Mouse (Mus musculus): ENCODE results near the gene Bfar.
"Not testable (repeated sequence)": the region's sequence is repeated elsewhere in the genome, so short reads cannot be mapped to it uniquely, and the experiment has no call there.

Bfar gene

GRCm38 (mm10) chr16:13671685-13672385, at the start of gene Bfar, which contains the start of gene 3110001I22Rik:
Bfar (plus strand) TSS chr16:13671858.
3110001I22Rik (plus strand) TSS chr16:13671929.
- DNase-seq (ENCODE audit: low spot score) = peak; percentile 83

GRCm38 (mm10) chr16:13628345-13628744, 43.3 kb upstream of the Bfar start:
- no peak for DNase-seq (ENCODE audit: low spot score)

GRCm38 (mm10) chr16:13638198-13638597, 33.5 kb upstream of the Bfar start:
- DNase-seq (ENCODE audit: low spot score) = not testable (repeated sequence)

DNA sequence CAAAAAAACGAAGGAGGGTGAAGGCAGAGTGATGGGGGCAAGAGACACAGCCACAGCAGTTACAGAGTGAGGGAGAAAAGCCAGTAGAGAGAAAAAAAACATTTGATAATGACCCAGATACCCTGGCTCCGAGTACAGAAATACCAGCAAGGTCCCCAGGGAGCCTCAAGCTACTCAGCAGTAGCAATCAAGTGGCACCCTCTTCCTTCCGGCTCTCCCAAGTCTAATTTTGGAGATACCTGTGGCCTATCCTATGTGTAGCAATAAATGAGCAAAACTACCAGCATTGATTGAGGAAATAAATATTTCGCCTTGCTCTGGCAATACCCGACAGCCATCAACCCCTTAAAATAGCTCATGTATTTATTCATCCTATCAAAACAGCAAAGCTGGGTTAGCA, 32.1 kb upstream of the Bfar start:
- no peak for DNase-seq (ENCODE audit: low spot score)

DNA sequence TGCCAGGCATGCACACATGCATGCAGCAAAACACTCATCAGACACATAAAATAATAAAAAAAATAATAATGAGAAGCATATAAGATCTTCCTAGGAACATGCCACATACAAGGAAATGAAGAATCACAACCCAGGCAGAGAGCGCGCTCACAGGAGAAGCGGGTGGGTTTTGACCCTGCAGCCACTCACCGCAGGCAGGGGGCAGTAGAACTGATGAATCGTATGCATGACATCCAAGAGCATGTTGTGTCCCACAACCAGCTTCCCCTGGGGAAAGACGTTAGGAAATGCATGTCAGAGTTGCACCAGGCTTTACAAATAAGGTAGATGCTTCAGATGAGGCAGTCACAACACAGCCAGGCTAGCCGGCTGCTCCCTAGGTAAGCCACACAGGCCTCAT, 31.6 kb upstream of the Bfar start:
- no peak for DNase-seq (ENCODE audit: low spot score)

GRCm38 (mm10) chr16:13644474-13644873, 27.2 kb upstream of the Bfar start:
- DNase-seq (ENCODE audit: low spot score) = no peak

GRCm38 (mm10) chr16:13645930-13646329, 25.7 kb upstream of the Bfar start:
- no peak for DNase-seq (ENCODE audit: low spot score)

- DNase-seq (ENCODE audit: low spot score) = no peak
Observed at GRCm38 (mm10) chr16:13658886-13659285, 12.8 kb upstream of the Bfar start.

DNA sequence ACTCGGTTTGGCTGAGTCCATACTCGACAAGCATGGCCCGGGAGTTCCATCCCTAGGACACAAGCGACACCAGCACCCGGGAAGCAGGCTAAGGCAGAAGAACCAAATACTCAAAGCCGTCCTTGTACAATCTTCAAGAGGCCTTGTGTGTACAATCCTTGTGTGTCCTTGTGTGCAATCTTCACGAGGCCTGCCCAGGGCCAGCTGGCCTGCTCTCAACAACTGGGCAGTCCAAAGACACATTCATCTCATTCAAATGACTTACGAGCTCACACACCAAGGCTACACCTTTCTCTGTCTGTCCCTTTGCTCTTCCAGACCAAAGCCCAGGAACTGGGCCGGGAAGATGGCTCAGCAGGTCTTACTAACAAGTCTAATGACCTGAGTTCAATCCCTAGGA, 10.9 kb upstream of the Bfar start:
- DNase-seq (ENCODE audit: low spot score) = no peak

GRCm38 (mm10) chr16:13667878-13668343, 3.7 kb upstream of the Bfar start, which contains the start of gene Parn:
Parn (minus strand) TSS chr16:13668170.
- peak; percentile 82 for DNase-seq (ENCODE audit: low spot score)

GRCm38 (mm10) chr16:13668402-13669108, 3.1 kb upstream of the Bfar start:
- no peak for DNase-seq (ENCODE audit: low spot score)

DNA sequence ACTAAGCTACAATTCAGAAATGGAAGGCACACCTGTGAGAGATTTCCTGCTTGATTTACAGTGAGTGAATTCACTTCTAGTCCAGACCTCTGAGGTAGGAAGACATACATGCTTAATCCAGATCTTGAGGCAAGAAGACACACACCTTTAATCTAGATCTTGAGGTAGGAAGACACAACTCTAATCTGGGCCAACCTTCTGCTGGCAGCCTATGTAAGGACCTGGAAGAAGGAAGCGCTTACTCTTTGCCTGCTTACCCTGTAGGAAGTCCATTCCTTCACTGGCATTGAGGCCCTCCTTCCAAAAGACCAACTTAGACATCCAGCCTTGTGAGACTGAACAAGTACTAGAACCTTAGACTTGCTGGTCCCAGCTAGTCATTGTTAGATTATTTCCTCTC, 2.4 kb upstream of the Bfar start:
- no peak for DNase-seq (ENCODE audit: low spot score)

GRCm38 (mm10) chr16:13670896-13671295, 762 bp upstream of the Bfar start:
- not testable (repeated sequence) for DNase-seq (ENCODE audit: low spot score)

- DNase-seq (ENCODE audit: low spot score) = peak; percentile 34
Observed at GRCm38 (mm10) chr16:13672386-13672898, 784 bp downstream of the Bfar start.

GRCm38 (mm10) chr16:13673114-13673513, 1.5 kb downstream of the Bfar start:
- DNase-seq (ENCODE audit: low spot score) = no peak

- no peak for DNase-seq (ENCODE audit: low spot score)
Observed at GRCm38 (mm10) chr16:13674511-13674910, 2.9 kb downstream of the Bfar start.

GRCm38 (mm10) chr16:13678601-13679319, 7.1 kb downstream of the Bfar start:
- DNase-seq (ENCODE audit: low spot score) = no peak

DNA sequence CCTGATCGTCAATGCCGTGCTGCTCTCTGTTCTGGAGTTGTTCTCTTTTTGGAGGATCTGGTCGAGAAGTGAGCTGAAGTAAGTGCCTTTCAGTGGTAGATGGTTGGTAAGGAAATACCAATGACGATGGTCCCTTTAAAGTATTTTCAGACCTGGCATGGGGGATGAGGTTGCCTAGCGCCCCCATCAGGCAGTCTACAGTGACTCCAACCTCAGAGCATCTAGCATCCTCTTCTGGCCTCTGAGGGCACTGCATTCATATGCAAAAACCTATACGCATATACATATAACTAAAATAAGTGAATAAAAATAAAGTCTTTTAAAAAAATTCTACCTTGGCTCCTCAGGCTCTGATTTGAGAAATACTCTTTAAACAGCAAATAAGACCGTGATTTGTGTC, 27.3 kb downstream of the Bfar start:
- no peak for DNase-seq (ENCODE audit: low spot score)

GRCm38 (mm10) chr16:13702184-13702583, 30.5 kb downstream of the Bfar start:
- DNase-seq (ENCODE audit: low spot score) = no peak

- DNase-seq (ENCODE audit: low spot score) = no peak
Observed at GRCm38 (mm10) chr16:13704676-13705075, 33.0 kb downstream of the Bfar start.

- no peak for DNase-seq (ENCODE audit: low spot score)
Observed at GRCm38 (mm10) chr16:13714910-13715309, 43.3 kb downstream of the Bfar start.

- DNase-seq (ENCODE audit: low spot score) = no peak
Observed at GRCm38 (mm10) chr16:13716821-13717553, 45.3 kb downstream of the Bfar start.
